ENCODE assay signal across 10 mouse cellular contexts in the genomic region with DNA sequence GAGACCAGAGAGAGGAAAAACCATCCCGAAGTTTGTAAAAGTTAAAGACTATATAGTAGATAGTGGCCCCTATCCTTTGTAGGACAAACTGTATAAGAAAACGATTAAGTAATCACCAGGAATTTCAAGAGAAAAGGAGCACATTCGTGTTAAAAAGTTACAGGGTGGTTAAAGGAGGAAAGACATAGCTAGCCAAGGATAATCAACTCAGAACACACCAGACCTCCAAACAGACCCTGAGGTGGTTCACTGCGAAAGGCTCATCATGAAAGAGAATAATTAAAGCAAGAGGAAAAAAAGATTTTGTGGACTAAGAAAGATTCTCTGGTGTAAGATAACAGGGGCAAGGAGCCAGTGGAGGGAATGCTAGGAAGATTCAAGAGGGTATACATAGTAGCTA. TPM values are rescaled to one million over a fixed set of nuclear protein-coding genes. Genes with fewer than 3 reads are reported as not detected.
A peak's percentile ranks its signal among the peaks of the same experiment; 100 is the strongest.
DNase-seq lines count a peak whose midpoint lies in the region; ATAC-seq and TF ChIP-seq lines count a peak whose summit lies in the region.
"Had no signal": no experiment of that assay in that cellular context is flagged by ENCODE, and none has a peak within 500 bp of the region (broad histone marks: within the 10 kb centered on the region; RNA-seq: fewer than 3 reads in every experiment).

No protein-coding gene starts in this region.

- H3K4me2 ChIP-seq in heart, embryonic 13.5 days = peak overlapping the region; percentile 86
- peak overlapping the region; percentile 92 for H3K4me2 ChIP-seq in forebrain, embryonic 16.5 days (ENCODE audit: low read length)
- H3K4me2 ChIP-seq in liver, postnatal 0 days (ENCODE audit: low read depth, low read length) = peak overlapping the region; percentile 73

- H3K4me1 ChIP-seq in heart, embryonic 13.5 days = peaks cover 19% of the 10 kb centered on the region
- peaks cover 1% of the 10 kb centered on the region for H3K4me1 ChIP-seq in ES-Bruce4 (ENCODE audit: control insufficient read depth, insufficient read depth, low read length)
- peaks cover 10% of the 10 kb centered on the region for H3K4me1 ChIP-seq in forebrain, embryonic 16.5 days (replicated peaks; ENCODE audit: control insufficient read depth, insufficient read depth, low read length)
- peaks cover 17% of the 10 kb centered on the region for H3K4me1 ChIP-seq in liver, postnatal 0 days (ENCODE audit: insufficient read depth)

- H3K4me3 ChIP-seq in heart, embryonic 13.5 days = peak overlapping the region; percentile 61
- peak overlapping the region; percentile 55 for H3K4me3 ChIP-seq in ES-Bruce4 (ENCODE audit: low read depth, low read length)
- peak overlapping the region; percentile 64 for H3K4me3 ChIP-seq in forebrain, embryonic 16.5 days (replicated peaks; ENCODE audit: low read length)
- H3K4me3 ChIP-seq in liver, postnatal 0 days (ENCODE audit: low read depth, low read length) = peak overlapping the region; percentile 60

- H3K9me3 ChIP-seq in heart, embryonic 13.5 days = no peaks in the 10 kb centered on the region
- H3K9me3 ChIP-seq in ES-Bruce4 (replicated peaks; ENCODE audit: control insufficient read depth, insufficient read depth, low read length, poor library complexity, severe bottlenecking) = no peaks in the 10 kb centered on the region
- H3K9me3 ChIP-seq in forebrain, embryonic 16.5 days (ENCODE audit: control insufficient read depth, low read length) = no peaks in the 10 kb centered on the region
- no peaks in the 10 kb centered on the region for H3K9me3 ChIP-seq in liver, postnatal 0 days (ENCODE audit: low read length)

- intact Hi-C loops in heart, postnatal 25 days (cut with DNase I) = loop anchor here (2.0 to 10.0 kb wide), 2 partner anchors 49 to 235 kb away; partner anchors contain the start of gene Zyg11b

- peak overlapping the region; percentile 38; the same call in 1 of the 2 replicates for H3K27ac ChIP-seq in heart, embryonic 13.5 days (replicated peaks)
- no peak overlapping the region for H3K27ac ChIP-seq in ES-Bruce4 (ENCODE audit: insufficient read depth, low read length)
- no peak overlapping the region for H3K27ac ChIP-seq in forebrain, embryonic 16.5 days (ENCODE audit: low read length)
- H3K27ac ChIP-seq in liver, postnatal 0 days (ENCODE audit: low read depth) = peak overlapping the region; percentile 93

- H3K9ac ChIP-seq in heart, embryonic 13.5 days = peak overlapping the region; percentile 85
- peak overlapping the region; percentile 22 for H3K9ac ChIP-seq in ES-Bruce4 (ENCODE audit: low read depth, poor library complexity, severe bottlenecking)
- peak overlapping the region; percentile 60 for H3K9ac ChIP-seq in forebrain, embryonic 16.5 days (replicated peaks; ENCODE audit: low read depth, low read length)
- H3K9ac ChIP-seq in liver, postnatal 0 days (replicated peaks) = peak overlapping the region; percentile 72

- H3K36me3 ChIP-seq in heart, embryonic 13.5 days = peaks cover 28% of the 10 kb centered on the region
- H3K36me3 ChIP-seq in ES-Bruce4 (ENCODE audit: control insufficient read depth, insufficient read depth, low read length, poor library complexity, severe bottlenecking) = peaks cover 14% of the 10 kb centered on the region
- H3K36me3 ChIP-seq in forebrain, embryonic 16.5 days (ENCODE audit: control insufficient read depth, insufficient read depth) = peaks cover 4% of the 10 kb centered on the region; the same call in 1 of the 2 replicates
- H3K36me3 ChIP-seq in liver, postnatal 0 days (replicated peaks; ENCODE audit: insufficient read depth, low read length) = peaks cover 17% of the 10 kb centered on the region; the same call in 1 of the 2 replicates

- no peak for ATAC-seq in heart, embryonic 13.5 days (ENCODE audit: extremely low read depth, insufficient number of reproducible peaks, low FRiP score, low TSS enrichment)
- ATAC-seq in forebrain, embryonic 16.5 days = no peak
- no peak for ATAC-seq in liver, postnatal 0 days

- H3K27me3 ChIP-seq in heart, embryonic 13.5 days (replicated peaks) = no peaks in the 10 kb centered on the region
- no peaks in the 10 kb centered on the region for H3K27me3 ChIP-seq in ES-Bruce4 (ENCODE audit: control insufficient read depth, insufficient read depth, low read length, poor library complexity, severe bottlenecking)
- no peaks in the 10 kb centered on the region for H3K27me3 ChIP-seq in forebrain, embryonic 16.5 days (replicated peaks; ENCODE audit: control insufficient read depth, insufficient read depth, low read length)
- H3K27me3 ChIP-seq in liver, postnatal 0 days (ENCODE audit: insufficient read depth, low read length) = no peaks in the 10 kb centered on the region

- TF ChIP-seq POLR2A in ES-Bruce4 (IDR thresholded peaks at IDR 0.05; ENCODE audit: insufficient read depth, low read length) = no peak

- TF ChIP-seq EP300 in ES-Bruce4 (IDR thresholded peaks at IDR 0.05; ENCODE audit: insufficient read depth, low read depth, low read length) = no peak
- no peak for TF ChIP-seq EP300 in liver, postnatal 0 days (IDR thresholded peaks at IDR 0.05; ENCODE audit: low read depth)

- no peak for DNase-seq in heart, postnatal 25 days (ENCODE audit: low spot score)
- no peak for DNase-seq in liver, postnatal 0 days
- DNase-seq in frontal cortex, postnatal 10 days (ENCODE audit: low spot score in 2 of 2) = no peak
- DNase-seq in adrenal gland, postnatal 10 days = no peak
- DNase-seq in adrenal gland, adult (ENCODE audit: inconsistent age in 2 of 2, low spot score in 1 of 2) = no peak

- no peak for TF ChIP-seq CTCF in ES-Bruce4 (IDR thresholded peaks at IDR 0.05; ENCODE audit: low read depth, low read length)
- TF ChIP-seq CTCF in liver, postnatal 0 days (IDR thresholded peaks at IDR 0.05; ENCODE audit: low read depth) = no peak

- WGBS in heart, embryonic 13.5 days = 53% methylated on average over 4 of the region's 4 CpGs
- whole genome bisulfite sequencing in forebrain, embryonic 16.5 days = 67% methylated on average over 4 of the region's 4 CpGs
- 40% methylated on average over 4 of the region's 4 CpGs for WGBS in liver, postnatal 0 days (ENCODE audit: insufficient replicate concordance)

RNA-seq across cellular contexts. Expression of gene Podn, which starts 26.0 kb away (rescaled TPM):
- 0.05 and 0.29 TPM in 2 replicates for polyA plus RNA-seq in heart, embryonic 13.5 days (2015; fragmentation: Nextera tagmentation; extraction: Ambion mirVana)
- 10 to 100 TPM; 32.3 to 32.6 TPM for total RNA-seq in heart, postnatal 25 days (2021)
- polyA plus RNA-seq in ES-Bruce4 (2011; ENCODE audit: insufficient read depth, insufficient read length, low read depth, missing spikeins) = 3.3 and 4.4 TPM in 2 replicates
- 0.35 and 0.41 TPM in 2 replicates for polyA plus RNA-seq in forebrain, embryonic 16.5 days (2015; fragmentation: Nextera tagmentation; extraction: Ambion mirVana)
- 0.34 and 0.43 TPM in 2 replicates for polyA plus RNA-seq in liver, postnatal 0 days (2015; fragmentation: Nextera tagmentation; extraction: Ambion mirVana)
- total RNA-seq in adrenal gland, postnatal 10 days (2021) = 1 to 10 TPM; 7.0 to 7.4 TPM
- total RNA-seq: common myeloid progenitor, adult 5-6 weeks; monocyte, adult 5-6 weeks had no signal

Comparison
In these comparisons a context has a peak if more than half of its experiments do, and no peak if none do; other contexts are left out.
1. H3K27ac ChIP-seq: peak in heart, embryonic 13.5 days (single experiment) and liver, postnatal 0 days (single experiment); none in ES-Bruce4 (single experiment) and forebrain, embryonic 16.5 days (single experiment).
2. H3K9ac ChIP-seq: peak in every context shown above with its lines; median percentile 85 in heart, embryonic 13.5 days; 72 in liver, postnatal 0 days; 60 in forebrain, embryonic 16.5 days; 22 in ES-Bruce4.
3. Peak in every context shown above with its lines, with median percentiles within 50 percentile points of each other: H3K4me2 ChIP-seq and H3K4me3 ChIP-seq.